Mouse (Mus musculus) liver, postnatal 0 days (tissue): ENCODE results near the gene T. TPM values are rescaled to one million over a fixed set of nuclear protein-coding genes. Genes with fewer than 3 reads are reported as not detected.

ENCODE experiments used
- ATAC-seq: fragments of 200-750 bp; cut with Nextera tagmentation; 2 replicates; pipeline ENCODE4 v1.8.0; 2017; ENCODE audit warnings: mild to moderate bottlenecking, moderate library complexity
- DNase-seq: peaks from one replicate; pipeline ENCODE4 v3.0.0-alpha.2; 2016
- H3K27ac ChIP-seq: fragments of 300-500 bp; sonication (generic); 2 replicates; pipeline ENCODE4 v1.5.1; 2014; ENCODE audit warnings: antibody characterized with exemption, moderate library complexity, mild to moderate bottlenecking, low read depth
- H3K27me3 ChIP-seq: fragments of 300-500 bp; sonication (generic); 2 replicates; pipeline ENCODE4 v1.6.1; 2014; ENCODE audit warnings: low read length, control low read depth, mixed read lengths; ENCODE audit not compliant: insufficient read depth
- H3K36me3 ChIP-seq: fragments of 300-500 bp; sonication (generic); replicated peaks from 2 replicates; pipeline ENCODE4 v1.6.1; 2014; ENCODE audit warnings: mild to moderate bottlenecking, control low read depth, low read length, moderate library complexity, mixed read lengths; ENCODE audit not compliant: insufficient read depth
- H3K4me1 ChIP-seq: fragments of 300-500 bp; sonication (generic); 2 replicates; pipeline ENCODE4 v1.6.1; 2014; ENCODE audit warnings: antibody characterized with exemption, mild to moderate bottlenecking, control low read depth; ENCODE audit not compliant: insufficient read depth
- H3K4me2 ChIP-seq: fragments of 300-500 bp; sonication (generic); 2 replicates; pipeline ENCODE4 v1.6.1; 2014; ENCODE audit warnings: low read depth, mild to moderate bottlenecking, low read length, moderate library complexity, mixed read lengths
- H3K4me3 ChIP-seq: fragments of 300-500 bp; sonication (generic); 2 replicates; pipeline ENCODE4 v1.5.1; 2014; ENCODE audit warnings: low read depth, low read length
- H3K9ac ChIP-seq: fragments of 300-500 bp; sonication (generic); replicated peaks from 2 replicates; pipeline ENCODE4 v1.6.1; 2014; ENCODE audit warnings: mild to moderate bottlenecking, moderate library complexity
- H3K9me3 ChIP-seq: fragments of 300-500 bp; sonication (generic); 2 replicates; pipeline ENCODE4 v1.6.1; 2016; ENCODE audit warnings: mild to moderate bottlenecking, control low read depth, low read length, mixed read lengths
- CTCF ChIP-seq: sonication (generic); IDR thresholded peaks from 2 replicates; pipeline ENCODE4 v1.5.1; 2016; ENCODE audit warnings: antibody characterized with exemption, low read depth
- EP300 ChIP-seq: IDR thresholded peaks from 2 replicates; pipeline ENCODE4 v1.6.1; 2016; ENCODE audit warnings: antibody characterized with exemption, low read depth, mild to moderate bottlenecking
- WGBS: fragments of 180-500 bp; shearing (Covaris S2); extraction: QIAGEN DNeasy Blood & Tissue Kit; methylation state at CpG from one replicate; pipeline ENCODE4 v1.1.7; 2014; ENCODE audit not compliant: insufficient replicate concordance; 5-methylcytosine and 5-hydroxymethylcytosine counted together
- polyA plus RNA-seq: library from polyadenylated mRNA; unstranded; fragments of >200 nt; fragmentation: Nextera tagmentation; extraction: Ambion mirVana; gene quantifications from 2 replicates; pipeline ENCODE4 v1.2.1, GENCODE M21; 2015

The T gene
- polyA plus RNA-seq, 1 experiment from 2014 or later: not detected

- no peak overlapping the region for H3K4me3 ChIP-seq
- no peak overlapping the region for H3K27ac ChIP-seq
- ATAC-seq: no peak
- no peak for TF ChIP-seq CTCF
- no peak for TF ChIP-seq EP300
- no peaks in the 10 kb centered on the region for H3K27me3 ChIP-seq
- no peak for DNase-seq
- H3K36me3 ChIP-seq: no peaks in the 10 kb centered on the region
- WGBS: 63% methylated on average over 3 of the region's 3 CpGs
- no peak overlapping the region for H3K4me2 ChIP-seq
- no peak overlapping the region for H3K9ac ChIP-seq
- H3K9me3 ChIP-seq: no peaks in the 10 kb centered on the region
- no peaks in the 10 kb centered on the region for H3K4me1 ChIP-seq
Observed at GRCm38 (mm10) chr17:8484246-8484645, 50.0 kb downstream of the T start.

GRCm38 (mm10) chr17:8485146-8485545, 50.9 kb downstream of the T start:
- H3K27ac ChIP-seq: no peak overlapping the region
- H3K4me3 ChIP-seq: no peak overlapping the region
- H3K4me1 ChIP-seq: no peaks in the 10 kb centered on the region
- H3K36me3 ChIP-seq: no peaks in the 10 kb centered on the region
- no peak overlapping the region for H3K9ac ChIP-seq
- ATAC-seq (no peak), DNase-seq (no peak)
- H3K9me3 ChIP-seq: no peaks in the 10 kb centered on the region
- no peak for TF ChIP-seq CTCF
- no peak overlapping the region for H3K4me2 ChIP-seq
- no peaks in the 10 kb centered on the region for H3K27me3 ChIP-seq

DNA sequence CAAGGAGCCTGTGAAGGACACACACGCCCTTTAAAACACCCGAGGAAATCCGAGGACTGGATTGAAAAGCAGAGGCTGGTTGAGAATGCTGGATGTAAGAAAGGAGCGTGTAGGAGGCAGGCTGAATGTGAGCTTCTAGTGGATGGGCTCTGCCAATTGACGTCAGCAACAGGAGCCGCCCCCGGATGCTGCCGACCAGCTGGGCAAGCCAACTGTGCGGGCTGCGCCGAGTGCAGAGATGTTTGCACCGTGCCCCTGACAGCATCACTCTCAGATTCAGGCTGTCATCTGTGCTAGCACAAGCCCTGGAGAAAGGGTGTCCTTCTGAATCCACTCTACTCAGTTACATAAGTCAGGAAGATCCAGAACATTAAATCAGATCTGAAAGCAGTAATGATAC, 53.6 kb downstream of the T start:
- no peak for DNase-seq
- no peak for ATAC-seq
- no peaks in the 10 kb centered on the region for H3K36me3 ChIP-seq

GRCm38 (mm10) chr17:8490971-8491370, 56.7 kb downstream of the T start:
- Histone ChIP-seq H3K9ac (no peak overlapping the region), H3K4me1 (no peaks in the 10 kb centered on the region), H3K27ac (no peak overlapping the region), H3K36me3 (no peaks in the 10 kb centered on the region), H3K4me3 (no peak overlapping the region), H3K4me2 (no peak overlapping the region), H3K9me3 (no peaks in the 10 kb centered on the region), H3K27me3 (no peaks in the 10 kb centered on the region)
- 85% methylated on average over 5 of the region's 5 CpGs for WGBS
- TF ChIP-seq CTCF (no peak), EP300 (no peak)
- no peak for ATAC-seq
- no peak for DNase-seq

More for the DNA sequence above, 53.6 kb downstream of the T start:
- Histone ChIP-seq H3K4me3 (no peak overlapping the region), H3K27me3 (no peaks in the 10 kb centered on the region), H3K9ac (no peak overlapping the region), H3K4me2 (no peak overlapping the region), H3K4me1 (no peaks in the 10 kb centered on the region), H3K9me3 (no peaks in the 10 kb centered on the region), H3K27ac (no peak overlapping the region)
- TF ChIP-seq EP300: no peak
- TF ChIP-seq CTCF: no peak
- WGBS: 61% methylated on average over 12 of the region's 12 CpGs

Other genes starting within 250 kb of the T start
- gene Ccr6, start 198.4 kb upstream of the T start, polyA plus RNA-seq: 0.45 and 1.1 TPM in 2 replicates
- 1,393 and 1,436 TPM in 2 replicates for gene Mpc1, start 151.5 kb upstream of the T start, polyA plus RNA-seq
- 67.6 and 67.7 TPM in 2 replicates for gene Sft2d1, start 123.3 kb upstream of the T start, polyA plus RNA-seq
- gene Prr18, start 97.0 kb upstream of the T start, polyA plus RNA-seq: 0.05 TPM in 1 of 2 replicates, not detected in the other
- gene T2, start 78.4 kb upstream of the T start, polyA plus RNA-seq: not detected in 2 replicates
- 0.90 and 1.0 TPM in 2 replicates for gene Pde10a, start 90.9 kb downstream of the T start, polyA plus RNA-seq
- gene Gm17087, start 132.5 kb downstream of the T start, polyA plus RNA-seq: not detected in 2 replicates